Mouse (Mus musculus) limb, embryonic 12.5 days (tissue): ENCODE data around the gene Pld4. TPM values are rescaled to one million over a fixed set of nuclear protein-coding genes. Genes with fewer than 3 reads are reported as not detected.

Experiments used
- ATAC-seq: fragments of 200-750 bp; cut with Nextera tagmentation; 2 replicates; pipeline ENCODE4 v1.8.0; 2017; ENCODE audit warnings: low read depth, moderate TSS enrichment; ENCODE audit not compliant: insufficient number of reproducible peaks, insufficient read depth, low FRiP score, low TSS enrichment
- H3K27ac ChIP-seq: fragments of 300-500 bp; sonication (generic); 2 replicates; pipeline ENCODE4 v1.5.1; 2016; ENCODE audit warnings: mild to moderate bottlenecking, moderate library complexity
- H3K27me3 ChIP-seq: fragments of 300-500 bp; sonication (generic); 2 replicates; pipeline ENCODE4 v1.6.1; 2016; ENCODE audit warnings: mild to moderate bottlenecking, moderate library complexity
- H3K36me3 ChIP-seq: fragments of 300-500 bp; sonication (generic); 2 replicates; pipeline ENCODE4 v1.6.1; 2016; ENCODE audit warnings: mild to moderate bottlenecking, moderate library complexity
- H3K4me1 ChIP-seq: fragments of 300-500 bp; sonication (generic); replicated peaks from 2 replicates; pipeline ENCODE4 v1.6.1; 2016
- H3K4me2 ChIP-seq: fragments of 300-500 bp; sonication (generic); 2 replicates; pipeline ENCODE4 v1.6.1; 2016; ENCODE audit warnings: mild to moderate bottlenecking, moderate library complexity
- H3K4me3 ChIP-seq: fragments of 300-500 bp; sonication (generic); replicated peaks from 2 replicates; pipeline ENCODE4 v1.5.1; 2016; ENCODE audit warnings: mild to moderate bottlenecking
- H3K9ac ChIP-seq: fragments of 300-500 bp; sonication (generic); replicated peaks from 2 replicates; pipeline ENCODE4 v1.6.1; 2016; ENCODE audit warnings: mild to moderate bottlenecking, moderate library complexity
- H3K9me3 ChIP-seq: fragments of 300-500 bp; sonication (generic); 2 replicates; pipeline ENCODE4 v1.6.1; 2016; ENCODE audit warnings: mild to moderate bottlenecking, moderate library complexity
- WGBS: fragments of 180-500 bp; shearing (Covaris S2); methylation state at CpG from one replicate; pipeline ENCODE4 v1.1.7; 2016; 5-methylcytosine and 5-hydroxymethylcytosine counted together
- polyA plus RNA-seq: library from polyadenylated mRNA; unstranded; fragments of >200 nt; fragmentation: Nextera tagmentation; extraction: Ambion mirVana; gene quantifications from 2 replicates; pipeline ENCODE4 v1.2.1, GENCODE M21; 2016

Pld4 gene
- polyA plus RNA-seq, 1 experiment from 2014 or later, result 4.4 TPM

GRCm38 (mm10) chr12:112802917-112803316 lies 42.5 kb downstream of the Pld4 start:
- peaks cover 23% of the 10 kb centered on the region for H3K4me1 ChIP-seq
- H3K36me3 ChIP-seq, result no peaks in the 10 kb centered on the region
- 0 out of 2 replicates have a peak overlapping the region, but pooled peaks have one; percentile 58 for H3K4me3 ChIP-seq
- H3K9ac ChIP-seq, result no peak overlapping the region
- no peak for ATAC-seq
- no peaks in the 10 kb centered on the region for H3K9me3 ChIP-seq
- H3K4me2 ChIP-seq, result peak overlapping the region; percentile 100
- H3K27me3 ChIP-seq, result peaks cover 70% of the 10 kb centered on the region
- H3K27ac ChIP-seq, result no peak overlapping the region
- WGBS, result 22% methylated on average over 3 of the region's 3 CpGs

- no peak overlapping the region for H3K27ac ChIP-seq
- WGBS, result 53% methylated on average over 13 of the region's 13 CpGs
- H3K4me1 ChIP-seq, result peaks cover 23% of the 10 kb centered on the region
- no peak overlapping the region; the same call in 1 of the 2 replicates for H3K9ac ChIP-seq
- ATAC-seq, result no peak
- H3K36me3 ChIP-seq, result no peaks in the 10 kb centered on the region
- no peaks in the 10 kb centered on the region for H3K9me3 ChIP-seq
- no peak overlapping the region for H3K4me2 ChIP-seq
- H3K27me3 ChIP-seq, result peaks cover 62% of the 10 kb centered on the region
- no peak overlapping the region for H3K4me3 ChIP-seq
Observed at GRCm38 (mm10) chr12:112804046-112804445, 43.6 kb downstream of the Pld4 start.

- Histone ChIP-seq H3K4me1 (peaks cover 35% of the 10 kb centered on the region), H3K27ac (no peak overlapping the region), H3K36me3 (no peaks in the 10 kb centered on the region), H3K4me3 (no peak overlapping the region), H3K9me3 (no peaks in the 10 kb centered on the region), H3K4me2 (no peak overlapping the region), H3K9ac (no peak overlapping the region), H3K27me3 (peaks cover 62% of the 10 kb centered on the region)
- ATAC-seq, result no peak
- WGBS, result 75% methylated on average over 6 of the region's 6 CpGs
Observed at GRCm38 (mm10) chr12:112806044-112806443, 45.6 kb downstream of the Pld4 start.

- WGBS, result 82% methylated on average over 4 of the region's 4 CpGs
- H3K4me2 ChIP-seq, result peak overlapping the region; percentile 99; the same call in 1 of the 2 replicates
- H3K9ac ChIP-seq, result peak overlapping the region; percentile 65; the same call in 1 of the 2 replicates
- no peaks in the 10 kb centered on the region for H3K9me3 ChIP-seq
- H3K27me3 ChIP-seq, result peaks cover 47% of the 10 kb centered on the region
- no peak for ATAC-seq
- 0 out of 2 replicates have a peak, but pooled peaks cover 6% of the 10 kb centered on the region for H3K36me3 ChIP-seq
- peaks cover 19% of the 10 kb centered on the region for H3K4me1 ChIP-seq
- no peak overlapping the region for H3K4me3 ChIP-seq
- H3K27ac ChIP-seq, result no peak overlapping the region
Observed at GRCm38 (mm10) chr12:112807796-112808195, 47.3 kb downstream of the Pld4 start.

GRCm38 (mm10) chr12:112808212-112808586 lies 47.7 kb downstream of the Pld4 start:
- Histone ChIP-seq H3K4me3 (peak overlapping the region; percentile 71), H3K9ac (peak overlapping the region; percentile 65; the same call in 1 of the 2 replicates), H3K9me3 (no peaks in the 10 kb centered on the region), H3K4me1 (peaks cover 17% of the 10 kb centered on the region), H3K36me3 (0 out of 2 replicates have a peak, but pooled peaks cover 6% of the 10 kb centered on the region), H3K4me2 (peak overlapping the region; percentile 99), H3K27ac (0 out of 2 replicates have a peak overlapping the region, but pooled peaks have one; percentile 23), H3K27me3 (peaks cover 43% of the 10 kb centered on the region)
- ATAC-seq, result no peak
- WGBS, result 67% methylated on average over 5 of the region's 5 CpGs

GRCm38 (mm10) chr12:112808587-112809364 lies 48.3 kb downstream of the Pld4 start, which contains the start of gene Clba1:
Gene Clba1, plus strand, starts transcription at chr12:112808937.
- 0 out of 2 replicates have a peak within 1 kb of the TSS, but pooled peaks have one; percentile 23 for H3K27ac ChIP-seq

GRCm38 (mm10) chr12:112809641-112810040 lies 49.2 kb downstream of the Pld4 start:
- H3K4me1 ChIP-seq, result peaks cover 17% of the 10 kb centered on the region
- WGBS, result 22% methylated on average over 8 of the region's 8 CpGs

More at GRCm38 (mm10) chr12:112808587-112809364, 48.3 kb downstream of the Pld4 start, which contains the start of gene Clba1:
- H3K4me2 ChIP-seq, result peak within 1 kb of the TSS; percentile 99
- H3K36me3 ChIP-seq, result peaks cover 9% of the 10 kb centered on the region; the same call in 1 of the 2 replicates
- peaks cover 41% of the 10 kb centered on the region for H3K27me3 ChIP-seq
- WGBS, result under 1% methylated on average over 64 of the region's 64 CpGs
- peaks cover 17% of the 10 kb centered on the region for H3K4me1 ChIP-seq
- peak; percentile 89 for ATAC-seq
- no peaks in the 10 kb centered on the region for H3K9me3 ChIP-seq
- peak within 1 kb of the TSS; percentile 71 for H3K4me3 ChIP-seq
- peak within 1 kb of the TSS; percentile 65 for H3K9ac ChIP-seq

GRCm38 (mm10) chr12:112810092-112810885 lies 49.8 kb downstream of the Pld4 start:
- H3K27ac ChIP-seq, result no peak overlapping the region
- peaks cover 24% of the 10 kb centered on the region; the same call in 1 of the 2 replicates for H3K36me3 ChIP-seq
- H3K4me2 ChIP-seq, result peak overlapping the region; percentile 99; the same call in 1 of the 2 replicates
- peak overlapping the region; percentile 71; the same call in 1 of the 2 replicates for H3K4me3 ChIP-seq
- no peaks in the 10 kb centered on the region for H3K9me3 ChIP-seq
- ATAC-seq, result no peak
- 63% methylated on average over 19 of the region's 19 CpGs for WGBS
- H3K4me1 ChIP-seq, result peaks cover 17% of the 10 kb centered on the region
- no peak overlapping the region for H3K9ac ChIP-seq
- peaks cover 28% of the 10 kb centered on the region for H3K27me3 ChIP-seq

More at GRCm38 (mm10) chr12:112809641-112810040, 49.2 kb downstream of the Pld4 start:
- H3K27ac ChIP-seq, result no peak overlapping the region
- ATAC-seq, result no peak
- H3K9me3 ChIP-seq, result no peaks in the 10 kb centered on the region
- H3K36me3 ChIP-seq, result peaks cover 17% of the 10 kb centered on the region; the same call in 1 of the 2 replicates
- peak overlapping the region; percentile 71 for H3K4me3 ChIP-seq
- peaks cover 33% of the 10 kb centered on the region for H3K27me3 ChIP-seq
- peak overlapping the region; percentile 65 for H3K9ac ChIP-seq
- peak overlapping the region; percentile 99 for H3K4me2 ChIP-seq

- Histone ChIP-seq H3K4me3 (no peak overlapping the region), H3K36me3 (peaks cover 49% of the 10 kb centered on the region), H3K4me2 (no peak overlapping the region), H3K27ac (no peak overlapping the region), H3K9me3 (no peaks in the 10 kb centered on the region), H3K27me3 (peaks cover 19% of the 10 kb centered on the region), H3K9ac (no peak overlapping the region), H3K4me1 (peaks cover 14% of the 10 kb centered on the region)
- WGBS, result 92% methylated on average over 7 of the region's 7 CpGs
- ATAC-seq, result no peak
Observed at GRCm38 (mm10) chr12:112813370-112813769, 52.9 kb downstream of the Pld4 start.

- H3K4me3 ChIP-seq, result no peak overlapping the region
- no peak overlapping the region for H3K4me2 ChIP-seq
- 75% methylated on average over 14 of the region's 14 CpGs for WGBS
- no peaks in the 10 kb centered on the region for H3K9me3 ChIP-seq
- H3K36me3 ChIP-seq, result peaks cover 64% of the 10 kb centered on the region
- H3K27ac ChIP-seq, result 0 out of 2 replicates have a peak overlapping the region, but pooled peaks have one; percentile 29
- peaks cover 11% of the 10 kb centered on the region for H3K27me3 ChIP-seq
- ATAC-seq, result no peak
- H3K4me1 ChIP-seq, result peaks cover 4% of the 10 kb centered on the region; the same call in 1 of the 2 replicates
- no peak overlapping the region for H3K9ac ChIP-seq
Observed at GRCm38 (mm10) chr12:112814682-112815470, 54.4 kb downstream of the Pld4 start.
